Mouse (Mus musculus) forebrain, embryonic 14.5 days (tissue): ENCODE measurements around the gene Tep1. TPM values are rescaled to one million over a fixed set of nuclear protein-coding genes. Genes with fewer than 3 reads are reported as not detected.
"Not testable (repeated sequence)": the region's sequence is repeated elsewhere in the genome, so short reads cannot be mapped to it uniquely, and the experiment has no call there.

ENCODE experiments used
- ATAC-seq: fragments of 200-750 bp; cut with Nextera tagmentation; 2 replicates; pipeline ENCODE4 v1.8.0; 2017; ENCODE audit warnings: mild to moderate bottlenecking, moderate library complexity
- DNase-seq: peaks from one replicate; pipeline ENCODE4 v3.0.0-alpha.2; 2015; ENCODE audit warnings: low spot score
- H3K27ac ChIP-seq: fragments of 300-500 bp; sonication (generic); 2 replicates; pipeline ENCODE4 v1.5.1; 2014; ENCODE audit warnings: low read depth, mild to moderate bottlenecking, control low read depth, low read length, moderate library complexity
- H3K27me3 ChIP-seq: fragments of 300-500 bp; sonication (generic); replicated peaks from 2 replicates; pipeline ENCODE4 v1.6.1; 2014; ENCODE audit warnings: low read length, control low read depth, mixed read lengths; ENCODE audit not compliant: control insufficient read depth, insufficient read depth
- H3K36me3 ChIP-seq: fragments of 300-500 bp; sonication (generic); 2 replicates; pipeline ENCODE4 v1.6.1; 2014; ENCODE audit warnings: low read length, control low read depth; ENCODE audit not compliant: control insufficient read depth, insufficient read depth
- H3K4me1 ChIP-seq: fragments of 300-500 bp; sonication (generic); 2 replicates; pipeline ENCODE4 v1.6.1; 2014; ENCODE audit warnings: antibody characterized with exemption, low read length, control low read depth; ENCODE audit not compliant: control insufficient read depth, insufficient read depth
- H3K4me2 ChIP-seq: fragments of 300-500 bp; sonication (generic); 2 replicates; pipeline ENCODE4 v1.6.1; 2014; ENCODE audit warnings: mild to moderate bottlenecking, control low read depth, low read length
- H3K4me3 ChIP-seq: fragments of 300-500 bp; sonication (generic); 2 replicates; pipeline ENCODE4 v1.5.1; 2014; ENCODE audit warnings: low read depth, low read length, control low read depth
- H3K9ac ChIP-seq: fragments of 300-500 bp; sonication (generic); 2 replicates; pipeline ENCODE4 v1.6.1; 2014; ENCODE audit warnings: mild to moderate bottlenecking, low read length, control low read depth, moderate library complexity
- H3K9me3 ChIP-seq: fragments of 300-500 bp; sonication (generic); replicated peaks from 2 replicates; pipeline ENCODE4 v1.6.1; 2016; ENCODE audit warnings: low read length, control low read depth, mixed read lengths; ENCODE audit not compliant: control insufficient read depth
- WGBS: fragments of 180-500 bp; shearing (Covaris S2); extraction: QIAGEN DNeasy Blood & Tissue Kit; methylation state at CpG from one replicate; pipeline ENCODE4 v1.1.7; 2014; 5-methylcytosine and 5-hydroxymethylcytosine counted together
- polyA plus RNA-seq: library from polyadenylated mRNA; unstranded; fragments of >200 nt; fragmentation: Nextera tagmentation; extraction: Ambion mirVana; gene quantifications from 2 replicates; pipeline ENCODE4 v1.2.1, GENCODE M21; 2014

Tep1 gene
- polyA plus RNA-seq, result 1.3 and 2.5 TPM in 2 replicates

GRCm38 (mm10) chr14:50869889-50870804 lies at the start of gene Tep1:
TSS of gene Tep1 (minus strand) at chr14:50870560.
- no peak within 1 kb of the TSS for H3K27ac ChIP-seq

GRCm38 (mm10) chr14:50911356-50911755 lies 41.0 kb upstream of the Tep1 start:
- H3K36me3 ChIP-seq, result peaks cover 45% of the 10 kb centered on the region
- DNase-seq (no peak), ATAC-seq (no peak)
- no peak overlapping the region for H3K4me2 ChIP-seq
- H3K9me3 ChIP-seq, result no peaks in the 10 kb centered on the region
- 46% methylated on average over 3 of the region's 3 CpGs for WGBS
- no peak overlapping the region for H3K27ac ChIP-seq
- H3K27me3 ChIP-seq, result no peaks in the 10 kb centered on the region
- no peaks in the 10 kb centered on the region for H3K4me1 ChIP-seq
- H3K9ac ChIP-seq, result no peak overlapping the region
- no peak overlapping the region for H3K4me3 ChIP-seq

More at GRCm38 (mm10) chr14:50869889-50870804, at the start of gene Tep1:
- peak within 1 kb of the TSS; percentile 31 for H3K4me3 ChIP-seq
- DNase-seq (peak; percentile 32), ATAC-seq (peak; percentile 89)
- 7% methylated on average over 32 of the region's 32 CpGs for WGBS
- no peaks in the 10 kb centered on the region for H3K36me3 ChIP-seq
- no peaks in the 10 kb centered on the region for H3K9me3 ChIP-seq
- peaks cover 3% of the 10 kb centered on the region; the same call in 1 of the 2 replicates for H3K4me1 ChIP-seq
- peak within 1 kb of the TSS; percentile 50 for H3K9ac ChIP-seq
- H3K27me3 ChIP-seq, result no peaks in the 10 kb centered on the region
- peak within 1 kb of the TSS; percentile 54 for H3K4me2 ChIP-seq

GRCm38 (mm10) chr14:50908126-50908525 lies 37.8 kb upstream of the Tep1 start:
- H3K4me2 ChIP-seq, result no peak overlapping the region
- ATAC-seq (no peak), DNase-seq (no peak)
- 77% methylated on average over 4 of the region's 4 CpGs for WGBS
- H3K27me3 ChIP-seq, result no peaks in the 10 kb centered on the region
- H3K9ac ChIP-seq, result no peak overlapping the region
- no peak overlapping the region for H3K4me3 ChIP-seq
- H3K36me3 ChIP-seq, result peaks cover 16% of the 10 kb centered on the region
- no peak overlapping the region for H3K27ac ChIP-seq
- H3K4me1 ChIP-seq, result no peaks in the 10 kb centered on the region
- H3K9me3 ChIP-seq, result no peaks in the 10 kb centered on the region

- not testable (repeated sequence) for ATAC-seq, H3K4me1 ChIP-seq, H3K36me3 ChIP-seq
These were observed 35.0 kb upstream of the Tep1 start for GRCm38 (mm10) chr14:50905327-50905726.

GRCm38 (mm10) chr14:50904828-50905129 lies 34.4 kb upstream of the Tep1 start:
- Histone ChIP-seq H3K9ac (no peak overlapping the region), H3K4me2 (no peak overlapping the region), H3K9me3 (no peaks in the 10 kb centered on the region), H3K27ac (no peak overlapping the region), H3K4me1 (no peaks in the 10 kb centered on the region), H3K4me3 (no peak overlapping the region), H3K27me3 (no peaks in the 10 kb centered on the region), H3K36me3 (no peaks in the 10 kb centered on the region)
- ATAC-seq (no peak), DNase-seq (no peak)
- WGBS, result 88% methylated on average over 4 of the region's 4 CpGs

More at GRCm38 (mm10) chr14:50905327-50905726, 35.0 kb upstream of the Tep1 start:
- H3K9ac ChIP-seq, H3K4me3 ChIP-seq, H3K27ac ChIP-seq, H3K27me3 ChIP-seq, DNase-seq, H3K4me2 ChIP-seq, H3K9me3 ChIP-seq: not testable (repeated sequence)

GRCm38 (mm10) chr14:50903973-50904827 lies 33.8 kb upstream of the Tep1 start:
- no peak overlapping the region for H3K27ac ChIP-seq
- peak; percentile 68 for DNase-seq
- H3K27me3 ChIP-seq, result no peaks in the 10 kb centered on the region
- peak; percentile 88 for ATAC-seq
- H3K9me3 ChIP-seq, result no peaks in the 10 kb centered on the region
- H3K9ac ChIP-seq, result peak overlapping the region; percentile 51
- no peaks in the 10 kb centered on the region for H3K4me1 ChIP-seq
- H3K36me3 ChIP-seq, result no peaks in the 10 kb centered on the region
- whole genome bisulfite sequencing, result 4% methylated on average over 26 of the region's 26 CpGs
- H3K4me2 ChIP-seq, result peak overlapping the region; percentile 52
- peak overlapping the region; percentile 30 for H3K4me3 ChIP-seq

GRCm38 (mm10) chr14:50897992-50898391 lies 27.6 kb upstream of the Tep1 start:
- WGBS, result 91% methylated on average over 2 of the region's 2 CpGs
- H3K27ac ChIP-seq, DNase-seq, H3K9ac ChIP-seq, H3K27me3 ChIP-seq, H3K4me3 ChIP-seq, H3K36me3 ChIP-seq, H3K4me2 ChIP-seq, H3K9me3 ChIP-seq, H3K4me1 ChIP-seq, ATAC-seq: not testable (repeated sequence)

- Histone ChIP-seq H3K27me3 (0 out of 2 replicates have a peak, but pooled peaks cover 5% of the 10 kb centered on the region), H3K27ac (no peak within 1 kb of the TSS)
- 35% methylated on average over 7 of the region's 7 CpGs for WGBS
These were observed 27.0 kb upstream of the Tep1 start, which contains the start of gene Klhl33 for GRCm38 (mm10) chr14:50897374-50897765. TSS of gene Klhl33 (minus strand) at chr14:50897507.

More at GRCm38 (mm10) chr14:50897374-50897765, 27.0 kb upstream of the Tep1 start, which contains the start of gene Klhl33:
- no peaks in the 10 kb centered on the region for H3K4me1 ChIP-seq
- no peaks in the 10 kb centered on the region for H3K9me3 ChIP-seq
- DNase-seq (no peak), ATAC-seq (no peak)
- no peaks in the 10 kb centered on the region for H3K36me3 ChIP-seq
- peak within 1 kb of the TSS; percentile 60 for H3K9ac ChIP-seq
- H3K4me3 ChIP-seq, result peak within 1 kb of the TSS; percentile 33
- H3K4me2 ChIP-seq, result peak within 1 kb of the TSS; percentile 64
